9 mouse cellular contexts compared by ENCODE assay signal in genomic region chr8:123384883-123385540, GRCm38 (mm10). TPM values are rescaled to one million over a fixed set of nuclear protein-coding genes. Genes with fewer than 3 reads are reported as not detected.
DNase-seq lines count a peak whose midpoint lies in the region; TF ChIP-seq lines count a peak whose summit lies in the region.
"Had no signal": no experiment of that assay in that cellular context is flagged by ENCODE, and none has a peak within 500 bp of the region (broad histone marks: within the 10 kb centered on the region; RNA-seq: fewer than 3 reads in every experiment).

No protein-coding gene starts in this region.

- TF ChIP-seq CTCF in heart, adult 2 months (IDR thresholded peaks at IDR 0.05): peak; percentile 77
- peak; percentile 22; the same call in 1 of the 2 replicates for TF ChIP-seq CTCF in spleen, adult 2 months (IDR thresholded peaks at IDR 0.05; ENCODE audit: extremely low read depth, insufficient read depth, insufficient read length, insufficient replicate concordance)
- peak; percentile 32; the same call in 1 of the 2 replicates for TF ChIP-seq CTCF in cortical plate, adult 2 months (IDR thresholded peaks at IDR 0.05; ENCODE audit: extremely low read depth, insufficient read depth, low read length)

- H3K27me3 ChIP-seq in heart, adult 2 months (ENCODE audit: control insufficient read depth, insufficient read depth, low read length): no peaks in the 10 kb centered on the region
- H3K27me3 ChIP-seq in spleen, adult 2 months (ENCODE audit: control insufficient read depth, insufficient read depth, low read length): no peaks in the 10 kb centered on the region
- H3K27me3 ChIP-seq: limb, embryonic 13.5 days had no signal

- H3K27ac ChIP-seq in heart, adult 2 months: no peak overlapping the region
- H3K27ac ChIP-seq in spleen, adult 2 months (ENCODE audit: insufficient read depth, low read length): no peak overlapping the region
- no peak overlapping the region for H3K27ac ChIP-seq in cortical plate, adult 2 months (ENCODE audit: insufficient read depth, low read length)
- H3K27ac ChIP-seq: limb, embryonic 13.5 days had no signal

- no peaks in the 10 kb centered on the region for H3K79me2 ChIP-seq in heart, adult 2 months (replicated peaks; ENCODE audit: control insufficient read depth, insufficient read depth, low read length)

- H3K4me1 ChIP-seq in heart, adult 2 months (ENCODE audit: control insufficient read depth, insufficient read depth, low read length): no peaks in the 10 kb centered on the region
- no peaks in the 10 kb centered on the region for H3K4me1 ChIP-seq in spleen, adult 2 months (ENCODE audit: control insufficient read depth, insufficient read depth, insufficient read length)
- no peaks in the 10 kb centered on the region for H3K4me1 ChIP-seq in cortical plate, adult 2 months (ENCODE audit: control insufficient read depth, insufficient read depth, low read length)
- H3K4me1 ChIP-seq: limb, embryonic 13.5 days had no signal

- 53% methylated on average over 9 of the region's 9 CpGs for WGBS in heart, adult 2 months
- WGBS in spleen, adult 2 months: 70% methylated on average over 9 of the region's 9 CpGs

- no peak overlapping the region for H3K9ac ChIP-seq in heart, adult 2 months (ENCODE audit: low read depth, low read length)
- H3K9ac ChIP-seq: limb, embryonic 13.5 days had no signal

- no peak for TF ChIP-seq EP300 in heart, adult 2 months (IDR thresholded peaks at IDR 0.05; ENCODE audit: insufficient read depth, low read depth, low read length)

- DNase-seq in heart, adult 2 months: no peak
- DNase-seq in heart, adult 11 months: no peak
- DNase-seq in spleen, adult 2 months (ENCODE audit: low read depth in 1 of 2, low spot score in 2 of 2): peak; percentile 17 to 31
- DNase-seq in spleen, postnatal 36 days (ENCODE audit: low spot score in 2 of 2): no peak
- peak; percentile 65 for DNase-seq in retina, embryonic 14.5 days (ENCODE audit: low spot score)
- no peak for DNase-seq in cerebellum, adult 11 months
- no peak for DNase-seq in ovary, postnatal 14 days (ENCODE audit: low spot score)

- no peak for TF ChIP-seq POLR2A in heart, adult 2 months (IDR thresholded peaks at IDR 0.05; ENCODE audit: insufficient read depth, low read depth, low read length)
- no peak for TF ChIP-seq POLR2A in spleen, adult 2 months (IDR thresholded peaks at IDR 0.05; ENCODE audit: low read depth, low read length)
- TF ChIP-seq POLR2A in cortical plate, adult 2 months (IDR thresholded peaks at IDR 0.05; ENCODE audit: extremely low read depth, insufficient read depth, low read length): no peak

- no peak overlapping the region for H3K4me3 ChIP-seq in heart, adult 2 months
- H3K4me3 ChIP-seq in spleen, adult 2 months (ENCODE audit: extremely low read depth, insufficient read depth, insufficient read length): no peak overlapping the region
- no peak overlapping the region for H3K4me3 ChIP-seq in cortical plate, adult 2 months (ENCODE audit: insufficient read depth, low read length)
- H3K4me3 ChIP-seq: limb, embryonic 13.5 days had no signal

- intact Hi-C loops in heart, adult 2 months (cut with DNase I): no loop called here

- H3K36me3 ChIP-seq in heart, adult 2 months (ENCODE audit: control insufficient read depth, insufficient read depth, low read length): no peaks in the 10 kb centered on the region
- peaks cover 48% of the 10 kb centered on the region for H3K36me3 ChIP-seq in spleen, adult 2 months (ENCODE audit: control insufficient read depth, insufficient read depth, low read length)

RNA-seq across cellular contexts. Expression of gene Tcf25, which starts 11.5 kb away (rescaled TPM):
- 100 to 1,000 TPM; 125 to 134 TPM for total RNA-seq in heart, adult 2 months (2021)
- 137 and 147 TPM in 2 replicates for polyA plus RNA-seq in heart, adult 2 months (2012; rRNA removed)
- polyA plus RNA-seq in spleen, adult 2 months (2012; rRNA removed): 137 and 149 TPM in 2 replicates
- polyA plus RNA-seq in cortical plate, adult 2 months (2012; rRNA removed): 659 and 685 TPM in 2 replicates

RNA-seq across cellular contexts. Expression of gene Mc1r, which starts 21.9 kb away (rescaled TPM):
- total RNA-seq in heart, adult 2 months (2021): not detected
- not detected in 2 replicates for polyA plus RNA-seq in heart, adult 2 months (2012; rRNA removed)
- polyA plus RNA-seq in spleen, adult 2 months (2012; rRNA removed): not detected in 2 replicates
- polyA plus RNA-seq in cortical plate, adult 2 months (2012; rRNA removed): 0.02 and 0.06 TPM in 2 replicates

RNA-seq across cellular contexts. Expression of gene Tubb3, which starts 26.2 kb away (rescaled TPM):
- total RNA-seq in heart, adult 2 months (2021): under 1 TPM in 1 of 2 experiments, not detected in 1; 0.59 TPM
- polyA plus RNA-seq in heart, adult 2 months (2012; rRNA removed): 4.6 and 6.2 TPM in 2 replicates
- polyA plus RNA-seq in spleen, adult 2 months (2012; rRNA removed): 2.7 and 3.9 TPM in 2 replicates
- polyA plus RNA-seq in cortical plate, adult 2 months (2012; rRNA removed): 491 and 518 TPM in 2 replicates

RNA-seq across cellular contexts. Expression of gene Def8, which starts 38.3 kb away (rescaled TPM):
- 10 to 100 TPM; 56.4 to 63.4 TPM for total RNA-seq in heart, adult 2 months (2021)
- 48.1 and 54.7 TPM in 2 replicates for polyA plus RNA-seq in heart, adult 2 months (2012; rRNA removed)
- polyA plus RNA-seq in spleen, adult 2 months (2012; rRNA removed): 13.5 and 14.9 TPM in 2 replicates
- polyA plus RNA-seq in cortical plate, adult 2 months (2012; rRNA removed): 42.8 and 43.2 TPM in 2 replicates

RNA-seq across cellular contexts. Expression of gene Spire2, which starts 52.5 kb away (rescaled TPM):
- total RNA-seq in heart, adult 2 months (2021): under 1 TPM; 0.11 to 0.26 TPM
- 0.29 and 0.53 TPM in 2 replicates for polyA plus RNA-seq in heart, adult 2 months (2012; rRNA removed)
- 0.88 and 1.1 TPM in 2 replicates for polyA plus RNA-seq in spleen, adult 2 months (2012; rRNA removed)
- polyA plus RNA-seq in cortical plate, adult 2 months (2012; rRNA removed): 18.2 and 18.9 TPM in 2 replicates

Comparison
In these comparisons a context has a peak if more than half of its experiments do, and no peak if none do; other contexts are left out.
1. DNase-seq: peak in spleen, adult 2 months (2 of 2) and retina, embryonic 14.5 days (single experiment); none in heart, adult 2 months (0 of 2), heart, adult 11 months (single experiment), spleen, postnatal 36 days (0 of 2), cerebellum, adult 11 months (single experiment) and ovary, postnatal 14 days (single experiment).
2. CTCF ChIP-seq: peak in every context shown above with its lines; median percentile 77 in heart, adult 2 months; 32 in cortical plate, adult 2 months; 22 in spleen, adult 2 months.
3. RNA of gene Tubb3, which starts 26.2 kb away (polyA plus RNA-seq): 491 to 518 TPM in cortical plate, adult 2 months; 4.6 to 6.2 TPM in heart, adult 2 months and 2.7 to 3.9 TPM in spleen, adult 2 months; every median in the first group is over 10 times any median in the second.